Mouse (Mus musculus) left cerebral cortex, postnatal 10 days (tissue): Measurements from ENCODE around the gene Lpcat1. TPM values are rescaled to one million over a fixed set of nuclear protein-coding genes. Genes with fewer than 3 reads are reported as not detected.

ENCODE experiments used
- DNase-seq, 2 experiments: peaks; one replicate each; pipeline ENCODE4 v3.0.0; 2021 to 2022; ENCODE audit warnings: low spot score in 2 of 2, mixed read lengths in 1 of 2; ENCODE audit errors: extremely low spot score in 1 of 2
- intact Hi-C: fragments of 180-260 bp; cut with DNase I; formaldehyde crosslinking; loops from one replicate; pipeline ENCODE4 v1.15.1; 2025
- total RNA-seq, 2 experiments: library from RNA; stranded (reverse); gene quantifications; 2 replicates each; pipeline ENCODE4 v1.2.3; 2021

Lpcat1 gene
- total RNA-seq, 2 experiments from 2014 or later: 63.0 to 64.0 TPM

- intact Hi-C loops: no loop called here
- DNase-seq: peak in 1 of 2 experiments; percentile 33
Measured at GRCm38 (mm10) chr13:73502719-73503118, 35.7 kb downstream of the Lpcat1 start.

- DNase-seq: peak; percentile 74 to 84
- intact Hi-C loops: loop anchor here (1.0 kb wide), 1 partner anchor 81 kb away; no protein-coding TSS in a partner anchor
Measured at GRCm38 (mm10) chr13:73505686-73506467, 38.9 kb downstream of the Lpcat1 start.

GRCm38 (mm10) chr13:73508817-73509550, 42.0 kb downstream of the Lpcat1 start:
- intact Hi-C loops: no loop called here
- DNase-seq: no peak

GRCm38 (mm10) chr13:73509869-73510268, 42.9 kb downstream of the Lpcat1 start:
- intact Hi-C loops: loop anchor here (5.0 kb wide), 2 partner anchors 92 to 112 kb away; partner anchors contain the start of gene Clptm1l
- peak in 1 of 2 experiments; percentile 26 for DNase-seq

- peak; percentile 73 to 75 for DNase-seq
- intact Hi-C loops: loop anchor here (5.0 kb wide), 2 partner anchors 89 to 109 kb away; partner anchors contain the start of gene Clptm1l
Measured at GRCm38 (mm10) chr13:73512776-73513673, 46.0 kb downstream of the Lpcat1 start.

GRCm38 (mm10) chr13:73516886-73517285, 49.9 kb downstream of the Lpcat1 start:
- intact Hi-C loops: no loop called here

GRCm38 (mm10) chr13:73533716-73534115, 66.7 kb downstream of the Lpcat1 start:
- DNase-seq: no peak
- intact Hi-C loops: no loop called here

More at GRCm38 (mm10) chr13:73516886-73517285, 49.9 kb downstream of the Lpcat1 start:
- no peak for DNase-seq

GRCm38 (mm10) chr13:73535287-73535686, 68.3 kb downstream of the Lpcat1 start:
- intact Hi-C loops: no loop called here
- DNase-seq: no peak

GRCm38 (mm10) chr13:73536403-73536821, 69.4 kb downstream of the Lpcat1 start, which contains the start of gene Slc6a3:
Slc6a3 (plus strand) TSS chr13:73536747.
- intact Hi-C loops: no loop called here
- peak in 1 of 2 experiments; percentile 46 for DNase-seq

- DNase-seq: no peak
- intact Hi-C loops: no loop called here
Measured at GRCm38 (mm10) chr13:73536824-73537223, 69.8 kb downstream of the Lpcat1 start.

- intact Hi-C loops: no loop called here
Measured at GRCm38 (mm10) chr13:73564201-73564600, 97.2 kb downstream of the Lpcat1 start.

More at GRCm38 (mm10) chr13:73564201-73564600, 97.2 kb downstream of the Lpcat1 start:
- DNase-seq: no peak

Other genes with a start within 250 kb of the Lpcat1 start
- not detected for gene Irx4, start 206.7 kb upstream of the Lpcat1 start, total RNA-seq
- gene Mrpl36, start 138.7 kb upstream of the Lpcat1 start, total RNA-seq: 10 to 100 TPM; 27.9 to 33.6 TPM
- gene Ndufs6, start 138.7 kb upstream of the Lpcat1 start, total RNA-seq: 100 to 1,000 TPM; 172 to 183 TPM
- gene Slc6a3, start 69.5 kb downstream of the Lpcat1 start, total RNA-seq: under 1 TPM; 0.21 to 0.32 TPM
- gene Clptm1l, start 136.8 kb downstream of the Lpcat1 start, total RNA-seq: 100 to 1,000 TPM; 123 to 124 TPM
- 1 to 10 TPM; 4.1 to 5.0 TPM for gene Tert, start 159.7 kb downstream of the Lpcat1 start, total RNA-seq
- gene Slc6a18, start 210.8 kb downstream of the Lpcat1 start, total RNA-seq: not detected
- not detected for gene Slc6a19, start 237.7 kb downstream of the Lpcat1 start, total RNA-seq